Mouse (Mus musculus): ENCODE data around the gene Wnt10a. TPM values are rescaled to one million over a fixed set of nuclear protein-coding genes. Genes with fewer than 3 reads are reported as not detected.

The Wnt10a gene
- polyA plus RNA-seq (2012; rRNA removed), result 0.16 and 0.23 TPM in 2 replicates

GRCm38 (mm10) chr1:74791249-74791648, at the start of gene Wnt10a:
Gene Wnt10a (plus strand): TSS chr1:74791516.
- Histone ChIP-seq H3K36me3 (ENCODE audit: control insufficient read depth, insufficient read depth, low read length) (no peaks in the 10 kb centered on the region), H3K4me3 (ENCODE audit: control insufficient read depth, low read depth, low read length) (no peak within 1 kb of the TSS; the same call in 1 of the 2 replicates), H3K27me3 (ENCODE audit: control insufficient read depth, insufficient read depth, low read length) (no peaks in the 10 kb centered on the region; the same call in 1 of the 2 replicates), H3K4me1 (ENCODE audit: control insufficient read depth, insufficient read depth, low read length) (peaks cover 20% of the 10 kb centered on the region), H3K27ac (ENCODE audit: control insufficient read depth, insufficient read depth, low read depth, low read length) (no peak within 1 kb of the TSS)
- TF ChIP-seq CTCF (IDR thresholded peaks at IDR 0.05; ENCODE audit: control insufficient read depth, insufficient read depth, insufficient replicate concordance, low read depth, low read length) (no peak), POLR2A (IDR thresholded peaks at IDR 0.05; ENCODE audit: control insufficient read depth, low read depth, low read length) (no peak)

DNA sequence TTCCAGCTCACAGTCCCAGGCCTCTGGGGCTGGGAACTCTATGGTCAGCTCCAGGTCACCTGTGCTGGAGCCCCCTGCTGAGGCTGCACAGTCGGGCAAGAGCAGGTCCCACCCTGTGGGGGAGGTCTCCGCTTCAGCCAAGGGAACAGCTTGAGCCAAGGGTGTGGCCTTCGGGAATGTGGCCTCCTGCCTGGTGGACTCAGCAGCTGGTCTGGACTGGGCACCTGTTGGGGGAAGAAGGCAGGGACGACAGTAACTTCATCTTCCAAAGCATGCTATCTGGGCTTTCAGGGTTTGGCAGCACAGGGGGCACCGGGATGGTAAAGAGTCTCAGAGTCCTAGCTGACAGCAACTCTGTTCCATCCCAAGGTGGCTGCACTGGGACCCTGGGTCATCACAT, 44.0 kb upstream of the Wnt10a start:
- no peak overlapping the region for H3K4me3 ChIP-seq (ENCODE audit: control insufficient read depth, low read depth, low read length)
- no peaks in the 10 kb centered on the region for H3K36me3 ChIP-seq (ENCODE audit: control insufficient read depth, insufficient read depth, low read length)
- peaks cover 7% of the 10 kb centered on the region; the same call in 1 of the 2 replicates for H3K4me1 ChIP-seq (ENCODE audit: control insufficient read depth, insufficient read depth, low read length)
- no peak overlapping the region for H3K27ac ChIP-seq (ENCODE audit: control insufficient read depth, insufficient read depth, low read depth, low read length)
- no peaks in the 10 kb centered on the region for H3K27me3 ChIP-seq (ENCODE audit: control insufficient read depth, insufficient read depth, low read length)
- TF ChIP-seq POLR2A (IDR thresholded peaks at IDR 0.05; ENCODE audit: control insufficient read depth, low read depth, low read length) (no peak), CTCF (IDR thresholded peaks at IDR 0.05; ENCODE audit: control insufficient read depth, insufficient read depth, insufficient replicate concordance, low read depth, low read length) (no peak)

DNA sequence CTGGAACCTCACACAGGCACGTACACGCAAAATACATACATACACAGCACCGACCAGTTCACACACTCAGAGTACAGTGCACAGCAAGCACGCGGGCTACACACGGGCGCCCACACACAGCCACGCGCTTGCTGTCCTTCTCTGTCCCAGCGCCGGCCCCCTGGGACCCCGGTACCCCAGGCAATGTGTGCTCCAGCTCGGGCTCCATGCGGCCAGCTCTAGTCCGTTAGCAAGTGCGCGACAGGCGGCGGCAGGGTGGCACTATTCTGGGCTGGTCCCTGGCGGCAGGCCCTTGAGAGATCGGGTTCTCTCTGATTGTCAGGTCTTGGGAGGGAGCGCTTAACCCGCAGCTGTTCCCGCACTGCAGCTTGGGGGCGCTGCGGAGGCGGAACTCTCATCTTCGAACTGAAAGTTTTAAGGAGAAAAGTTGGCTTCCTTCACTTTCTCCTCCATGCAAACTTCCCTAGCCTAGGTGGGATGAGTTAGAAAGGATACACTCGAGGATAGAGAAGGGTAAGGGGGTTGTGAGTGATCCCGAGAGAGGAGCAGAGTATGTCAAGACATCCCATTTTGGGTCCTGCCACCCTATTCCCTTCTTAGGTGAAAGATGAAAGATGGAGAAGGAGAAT, 42.6 kb upstream of the Wnt10a start, which contains the start of gene Prkag3:
TSS of gene Prkag3 (minus strand) at position 579 of the 629 bp plus-strand sequence.
- Histone ChIP-seq H3K4me1 (ENCODE audit: control insufficient read depth, insufficient read depth, low read length) (peaks cover 7% of the 10 kb centered on the region; the same call in 1 of the 2 replicates), H3K4me3 (ENCODE audit: control insufficient read depth, low read depth, low read length) (no peak within 1 kb of the TSS; the same call in 1 of the 2 replicates), H3K36me3 (ENCODE audit: control insufficient read depth, insufficient read depth, low read length) (no peaks in the 10 kb centered on the region), H3K27me3 (ENCODE audit: control insufficient read depth, insufficient read depth, low read length) (no peaks in the 10 kb centered on the region), H3K27ac (ENCODE audit: control insufficient read depth, insufficient read depth, low read depth, low read length) (peak within 1 kb of the TSS; percentile 55)
- TF ChIP-seq POLR2A (IDR thresholded peaks at IDR 0.05; ENCODE audit: control insufficient read depth, low read depth, low read length) (no peak), CTCF (IDR thresholded peaks at IDR 0.05; ENCODE audit: control insufficient read depth, insufficient read depth, insufficient replicate concordance, low read depth, low read length) (peak; percentile 52; the same call in 1 of the 2 replicates)

DNA sequence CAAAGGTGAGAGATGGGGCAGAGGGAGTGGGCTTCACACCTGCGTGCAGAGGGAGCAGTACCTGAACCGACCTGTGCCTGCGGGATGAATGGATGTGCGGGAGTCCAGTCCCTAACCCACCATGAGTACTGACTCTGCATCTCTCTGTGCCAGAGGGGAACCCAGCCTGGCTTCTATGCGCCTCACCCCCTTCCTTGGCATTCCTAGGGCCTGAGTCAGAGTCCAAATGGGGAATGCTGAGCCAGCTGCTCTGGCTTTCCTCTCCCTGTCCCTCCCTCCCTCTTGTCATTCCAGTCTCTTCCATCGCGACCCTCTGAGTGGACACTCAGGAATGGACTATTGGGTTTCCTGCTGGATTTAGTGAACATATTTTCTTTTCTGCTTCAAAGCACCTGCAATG, 42.0 kb upstream of the Wnt10a start:
- H3K4me1 ChIP-seq (ENCODE audit: control insufficient read depth, insufficient read depth, low read length), result peaks cover 7% of the 10 kb centered on the region; the same call in 1 of the 2 replicates
- no peak for TF ChIP-seq POLR2A (IDR thresholded peaks at IDR 0.05; ENCODE audit: control insufficient read depth, low read depth, low read length)
- no peak for TF ChIP-seq CTCF (IDR thresholded peaks at IDR 0.05; ENCODE audit: control insufficient read depth, insufficient read depth, insufficient replicate concordance, low read depth, low read length)
- no peaks in the 10 kb centered on the region for H3K36me3 ChIP-seq (ENCODE audit: control insufficient read depth, insufficient read depth, low read length)
- H3K27me3 ChIP-seq (ENCODE audit: control insufficient read depth, insufficient read depth, low read length), result no peaks in the 10 kb centered on the region
- no peak overlapping the region for H3K4me3 ChIP-seq (ENCODE audit: control insufficient read depth, low read depth, low read length)
- 0 out of 2 replicates have a peak overlapping the region, but pooled peaks have one; percentile 5 for H3K27ac ChIP-seq (ENCODE audit: control insufficient read depth, insufficient read depth, low read depth, low read length)

- no peak for TF ChIP-seq CTCF (IDR thresholded peaks at IDR 0.05; ENCODE audit: control insufficient read depth, insufficient read depth, insufficient replicate concordance, low read depth, low read length)
- TF ChIP-seq POLR2A (IDR thresholded peaks at IDR 0.05; ENCODE audit: control insufficient read depth, low read depth, low read length), result no peak
- Histone ChIP-seq H3K27ac (ENCODE audit: control insufficient read depth, insufficient read depth, low read depth, low read length) (peak overlapping the region; percentile 41; the same call in 1 of the 2 replicates), H3K36me3 (ENCODE audit: control insufficient read depth, insufficient read depth, low read length) (no peaks in the 10 kb centered on the region), H3K4me1 (ENCODE audit: control insufficient read depth, insufficient read depth, low read length) (peaks cover 7% of the 10 kb centered on the region; the same call in 1 of the 2 replicates), H3K27me3 (ENCODE audit: control insufficient read depth, insufficient read depth, low read length) (no peaks in the 10 kb centered on the region), H3K4me3 (ENCODE audit: control insufficient read depth, low read depth, low read length) (no peak overlapping the region)
These were observed 40.6 kb upstream of the Wnt10a start for GRCm38 (mm10) chr1:74750683-74751082.

GRCm38 (mm10) chr1:74752150-74752549, 39.2 kb upstream of the Wnt10a start:
- Histone ChIP-seq H3K36me3 (ENCODE audit: control insufficient read depth, insufficient read depth, low read length) (no peaks in the 10 kb centered on the region), H3K4me1 (ENCODE audit: control insufficient read depth, insufficient read depth, low read length) (peaks cover 7% of the 10 kb centered on the region; the same call in 1 of the 2 replicates), H3K27me3 (ENCODE audit: control insufficient read depth, insufficient read depth, low read length) (no peaks in the 10 kb centered on the region), H3K27ac (ENCODE audit: control insufficient read depth, insufficient read depth, low read depth, low read length) (no peak overlapping the region), H3K4me3 (ENCODE audit: control insufficient read depth, low read depth, low read length) (no peak overlapping the region)
- TF ChIP-seq CTCF (IDR thresholded peaks at IDR 0.05; ENCODE audit: control insufficient read depth, insufficient read depth, insufficient replicate concordance, low read depth, low read length) (no peak), POLR2A (IDR thresholded peaks at IDR 0.05; ENCODE audit: control insufficient read depth, low read depth, low read length) (no peak)

GRCm38 (mm10) chr1:74752833-74753232, 38.5 kb upstream of the Wnt10a start:
- no peak overlapping the region for H3K27ac ChIP-seq (ENCODE audit: control insufficient read depth, insufficient read depth, low read depth, low read length)
- TF ChIP-seq CTCF (IDR thresholded peaks at IDR 0.05; ENCODE audit: control insufficient read depth, insufficient read depth, insufficient replicate concordance, low read depth, low read length) (no peak), POLR2A (IDR thresholded peaks at IDR 0.05; ENCODE audit: control insufficient read depth, low read depth, low read length) (no peak)
- no peak overlapping the region for H3K4me3 ChIP-seq (ENCODE audit: control insufficient read depth, low read depth, low read length)
- no peaks in the 10 kb centered on the region for H3K27me3 ChIP-seq (ENCODE audit: control insufficient read depth, insufficient read depth, low read length)
- peaks cover 7% of the 10 kb centered on the region; the same call in 1 of the 2 replicates for H3K4me1 ChIP-seq (ENCODE audit: control insufficient read depth, insufficient read depth, low read length)
- H3K36me3 ChIP-seq (ENCODE audit: control insufficient read depth, insufficient read depth, low read length), result no peaks in the 10 kb centered on the region

All from testis, adult 2 months (tissue).